Mouse (Mus musculus) spleen, postnatal 4 days (tissue): ENCODE measurements at regions not wholly inside any gene's neighbourhood (a gene's known extent, or its start where the extent isn't known, plus 50 kb on each side); places are given as distances from the start of the nearest gene placed in this dataset.

Experiments used
- DNase-seq, 2 experiments: peaks; one replicate each; pipeline ENCODE4 v3.0.0; 2022; ENCODE audit warnings: low spot score in 2 of 2

GRCm38 (mm10) chr12:71624076-71624475 lies 206.8 kb upstream of the Daam1 start:
- DNase-seq, result no peak

- no peak for DNase-seq
These were observed 206.2 kb upstream of the Daam1 start for GRCm38 (mm10) chr12:71624676-71625075.

- no peak for DNase-seq
These were observed 205.8 kb upstream of the Daam1 start for GRCm38 (mm10) chr12:71625115-71625514.

GRCm38 (mm10) chr12:71626801-71627200 lies 204.1 kb upstream of the Daam1 start:
- DNase-seq, result no peak

GRCm38 (mm10) chr12:71627421-71628339 lies 203.2 kb upstream of the Daam1 start:
- DNase-seq, result no peak

GRCm38 (mm10) chr12:71628340-71628738 lies 202.5 kb upstream of the Daam1 start:
- DNase-seq, result no peak

GRCm38 (mm10) chr12:71628796-71629195 lies 202.1 kb upstream of the Daam1 start:
- DNase-seq, result no peak

GRCm38 (mm10) chr12:71630386-71630785 lies 200.5 kb upstream of the Daam1 start:
- no peak for DNase-seq

- DNase-seq, result no peak
These were observed 194.6 kb upstream of the Daam1 start for GRCm38 (mm10) chr12:71636300-71636699.

- DNase-seq, result no peak
These were observed 193.6 kb upstream of the Daam1 start for GRCm38 (mm10) chr12:71637248-71637647.

GRCm38 (mm10) chr12:71638246-71638645 lies 192.6 kb upstream of the Daam1 start:
- no peak for DNase-seq

GRCm38 (mm10) chr12:71640058-71640501 lies 190.8 kb upstream of the Daam1 start:
- no peak for DNase-seq

- DNase-seq, result no peak
These were observed 189.4 kb upstream of the Daam1 start for GRCm38 (mm10) chr12:71641486-71641885.

- no peak for DNase-seq
These were observed 188.0 kb upstream of the Daam1 start for GRCm38 (mm10) chr12:71642797-71643337.

- DNase-seq, result no peak
These were observed 179.6 kb upstream of the Daam1 start for GRCm38 (mm10) chr12:71651251-71651650.

GRCm38 (mm10) chr12:71693346-71694038 lies 137.4 kb upstream of the Daam1 start:
- DNase-seq, result no peak

GRCm38 (mm10) chr12:71701753-71702152 lies 129.1 kb upstream of the Daam1 start:
- DNase-seq, result no peak

GRCm38 (mm10) chr12:71702181-71702580 lies 128.7 kb upstream of the Daam1 start:
- DNase-seq, result no peak

GRCm38 (mm10) chr12:71703146-71703902 lies 127.6 kb upstream of the Daam1 start:
- DNase-seq, result no peak

- no peak for DNase-seq
These were observed 126.4 kb upstream of the Daam1 start for GRCm38 (mm10) chr12:71704431-71704830.

GRCm38 (mm10) chr12:71707727-71708369 lies 123.0 kb upstream of the Daam1 start:
- DNase-seq, result peak; percentile 15 to 66
